Mouse (Mus musculus) liver, embryonic 14.5 days (tissue): ENCODE data around the gene Otop3. TPM values are rescaled to one million over a fixed set of nuclear protein-coding genes. Genes with fewer than 3 reads are reported as not detected.

Experiments used
- ATAC-seq: fragments of 200-750 bp; cut with Nextera tagmentation; 2 replicates; pipeline ENCODE4 v1.8.0; 2017; ENCODE audit warnings: moderate number of reproducible peaks, mild to moderate bottlenecking, moderate library complexity; ENCODE audit not compliant: insufficient read depth
- DNase-seq, 3 experiments: peaks; one replicate each; pipeline ENCODE4 v3.0.0-alpha.2; 2012 to 2013; ENCODE audit warnings: low read depth in 3 of 3, low spot score in 3 of 3
- H3K27ac ChIP-seq: fragments of 300-500 bp; sonication (generic); 2 replicates; pipeline ENCODE4 v1.5.1; 2014; ENCODE audit warnings: moderate library complexity, mild to moderate bottlenecking, control low read depth, inconsistent platforms
- H3K27me3 ChIP-seq: fragments of 300-500 bp; sonication (generic); 2 replicates; pipeline ENCODE4 v1.6.1; 2014; ENCODE audit warnings: mild to moderate bottlenecking, low read length, moderate library complexity; ENCODE audit not compliant: control insufficient read depth, insufficient read depth
- H3K36me3 ChIP-seq: fragments of 300-500 bp; sonication (generic); replicated peaks from 2 replicates; pipeline ENCODE4 v1.6.1; 2014; ENCODE audit warnings: low read depth; ENCODE audit not compliant: control insufficient read depth, insufficient read depth
- H3K4me1 ChIP-seq, 2 experiments: fragments of 200-500 bp in 1 of 2; fragments of 300-500 bp in 1 of 2; sonication (generic) in 1 of 2; replicated peaks; 2 replicates each; pipeline ENCODE4 v1.6.1; 2012 to 2014; ENCODE audit warnings: antibody characterized with exemption in 1 of 2, inconsistent platforms in 1 of 2, low read length in 1 of 2; ENCODE audit not compliant: control insufficient read depth in 2 of 2, insufficient read depth in 2 of 2
- H3K4me2 ChIP-seq: fragments of 300-500 bp; sonication (generic); 2 replicates; pipeline ENCODE4 v1.6.1; 2014; ENCODE audit warnings: low read depth, mild to moderate bottlenecking, control low read depth, moderate library complexity
- H3K4me3 ChIP-seq, 2 experiments: fragments of 200-500 bp in 1 of 2; fragments of 300-500 bp in 1 of 2; sonication (generic) in 1 of 2; 2 replicates each; pipeline ENCODE4 v1.5.1; 2012 to 2014; ENCODE audit warnings: low read depth in 2 of 2, low read length in 2 of 2, mild to moderate bottlenecking in 2 of 2, control low read depth in 1 of 2, inconsistent platforms in 1 of 2, moderate library complexity in 1 of 2; ENCODE audit not compliant: insufficient read depth in 1 of 2
- H3K9ac ChIP-seq: fragments of 300-500 bp; sonication (generic); replicated peaks from 2 replicates; pipeline ENCODE4 v1.6.1; 2014; ENCODE audit warnings: mild to moderate bottlenecking, control low read depth, moderate library complexity
- H3K9me3 ChIP-seq: fragments of 300-500 bp; sonication (generic); 2 replicates; pipeline ENCODE4 v1.6.1; 2016; ENCODE audit warnings: low read length, mixed read lengths; ENCODE audit not compliant: control insufficient read depth
- CTCF ChIP-seq: IDR thresholded peaks from 2 replicates; pipeline ENCODE4 v1.5.1; 2016; ENCODE audit warnings: antibody characterized with exemption, low read depth, control low read depth
- EP300 ChIP-seq: IDR thresholded peaks from 2 replicates; pipeline ENCODE4 v1.6.1; 2016; ENCODE audit warnings: antibody characterized with exemption, low read depth
- WGBS: fragments of 180-500 bp; shearing (Covaris S2); extraction: QIAGEN DNeasy Blood & Tissue Kit; methylation state at CpG from one replicate; pipeline ENCODE4 v1.1.7; 2014; ENCODE audit not compliant: insufficient replicate concordance; 5-methylcytosine and 5-hydroxymethylcytosine counted together
- polyA plus RNA-seq, 2 experiments: library from polyadenylated mRNA; depleted of rRNA in 1 of 2; stranded (reverse) in 1 of 2; unstranded in 1 of 2; fragments of >200 nt; fragmentation: Nextera tagmentation in 1 of 2; extraction: Ambion mirVana in 1 of 2; gene quantifications; 2 replicates each; pipeline versions ENCODE4 v1.2.1 to v1.2.3; 2012 to 2014

Gene Otop3
- polyA plus RNA-seq, 2 experiments, result not detected

DNA sequence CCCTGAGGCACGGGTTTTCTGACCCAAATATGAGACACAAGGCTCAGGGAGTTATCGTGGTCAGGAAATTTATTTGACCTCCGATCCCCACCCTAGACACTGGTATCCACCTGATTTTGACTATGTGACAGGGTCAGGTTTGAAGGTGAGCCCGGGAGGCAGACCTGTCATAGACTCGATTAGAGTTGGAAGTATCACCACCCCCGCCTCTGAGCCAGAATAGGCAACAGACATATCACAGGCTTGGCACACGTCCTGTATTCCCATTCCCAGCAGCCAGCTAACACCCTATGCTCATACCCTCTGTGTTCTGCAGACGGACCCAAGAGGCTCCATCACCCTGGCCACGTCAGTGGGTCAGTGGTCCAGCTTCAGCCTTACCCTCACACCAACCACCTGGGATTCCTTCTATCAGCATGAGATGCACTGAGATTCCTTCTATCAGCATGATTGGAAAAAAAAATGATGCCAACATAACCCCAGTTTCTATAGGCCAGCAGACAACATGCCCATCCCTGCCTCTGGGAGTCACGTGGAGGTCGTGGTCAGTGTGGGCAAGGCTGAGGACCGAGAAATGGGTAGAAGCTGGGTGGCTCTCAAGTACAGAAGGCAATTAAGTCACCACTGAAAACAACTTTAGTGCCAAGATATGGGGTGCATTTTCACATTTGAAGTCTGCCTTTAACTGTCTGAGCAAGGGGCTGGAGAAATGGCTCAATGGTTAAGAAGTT is 40.3 kb downstream of the Otop3 start:
- WGBS, result 41% methylated on average over 12 of the region's 12 CpGs
- Histone ChIP-seq H3K4me1 (no peaks in the 10 kb centered on the region), H3K9ac (no peak overlapping the region), H3K27me3 (peaks cover 24% of the 10 kb centered on the region), H3K27ac (no peak overlapping the region), H3K36me3 (no peaks in the 10 kb centered on the region), H3K4me2 (no peak overlapping the region), H3K9me3 (no peaks in the 10 kb centered on the region), H3K4me3 (no peak overlapping the region)
- TF ChIP-seq CTCF (no peak), EP300 (no peak)
- ATAC-seq (no peak), DNase-seq (no peak)

DNA sequence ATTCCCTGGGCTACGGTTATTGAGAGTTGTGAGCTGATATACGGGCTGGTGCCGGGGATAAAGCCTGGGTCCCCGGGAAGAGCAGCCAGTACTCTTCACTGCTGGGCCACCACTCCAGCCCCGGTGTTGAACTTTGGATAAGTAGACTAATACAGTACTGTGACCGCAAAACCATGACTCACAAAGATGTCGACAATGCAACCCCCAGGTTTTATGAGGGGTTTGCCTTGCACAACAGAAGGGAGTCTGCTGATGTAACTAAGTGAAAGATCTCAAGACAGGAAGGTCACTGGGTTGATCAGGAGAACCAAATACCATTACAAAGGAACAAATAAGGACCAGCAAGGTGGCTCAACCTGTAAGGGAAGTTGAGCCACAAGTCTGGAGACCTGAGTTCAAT is 42.2 kb downstream of the Otop3 start:
- Histone ChIP-seq H3K4me1 (no peaks in the 10 kb centered on the region; a peak in 1 of 4 replicates), H3K4me3 (no peak overlapping the region), H3K4me2 (no peak overlapping the region), H3K9me3 (no peaks in the 10 kb centered on the region), H3K36me3 (no peaks in the 10 kb centered on the region), H3K9ac (no peak overlapping the region), H3K27ac (no peak overlapping the region), H3K27me3 (peaks cover 36% of the 10 kb centered on the region)
- WGBS, result 55% methylated on average over 7 of the region's 7 CpGs
- TF ChIP-seq CTCF (no peak), EP300 (no peak)
- no peak for DNase-seq
- ATAC-seq, result no peak

DNA sequence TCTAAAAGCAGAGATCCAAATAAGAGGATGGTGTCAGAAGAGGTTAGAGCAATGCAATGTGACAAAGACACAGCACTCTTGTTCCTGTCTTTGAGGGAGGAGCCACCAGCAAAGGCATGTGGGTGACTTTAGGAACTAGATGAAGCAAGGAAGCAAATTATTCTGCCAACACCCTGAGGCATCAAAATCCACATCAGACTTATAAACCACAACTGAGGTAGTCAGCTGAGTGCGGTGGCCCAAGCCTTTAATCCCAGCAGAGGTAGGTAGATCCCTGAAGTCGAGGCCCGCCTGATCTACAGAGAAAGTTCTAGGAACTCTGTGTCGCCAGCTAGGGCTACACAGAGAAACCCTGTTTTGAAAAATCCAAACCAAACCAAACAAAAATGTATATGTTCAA is 42.7 kb downstream of the Otop3 start:
- Histone ChIP-seq H3K27ac (no peak overlapping the region), H3K4me1 (no peaks in the 10 kb centered on the region; a peak in 1 of 4 replicates), H3K27me3 (peaks cover 41% of the 10 kb centered on the region), H3K4me2 (no peak overlapping the region), H3K36me3 (no peaks in the 10 kb centered on the region), H3K4me3 (no peak overlapping the region), H3K9ac (no peak overlapping the region), H3K9me3 (no peaks in the 10 kb centered on the region)
- DNase-seq (no peak), ATAC-seq (no peak)
- 66% methylated on average over 4 of the region's 4 CpGs for WGBS
- TF ChIP-seq EP300, result no peak
- no peak for TF ChIP-seq CTCF

DNA sequence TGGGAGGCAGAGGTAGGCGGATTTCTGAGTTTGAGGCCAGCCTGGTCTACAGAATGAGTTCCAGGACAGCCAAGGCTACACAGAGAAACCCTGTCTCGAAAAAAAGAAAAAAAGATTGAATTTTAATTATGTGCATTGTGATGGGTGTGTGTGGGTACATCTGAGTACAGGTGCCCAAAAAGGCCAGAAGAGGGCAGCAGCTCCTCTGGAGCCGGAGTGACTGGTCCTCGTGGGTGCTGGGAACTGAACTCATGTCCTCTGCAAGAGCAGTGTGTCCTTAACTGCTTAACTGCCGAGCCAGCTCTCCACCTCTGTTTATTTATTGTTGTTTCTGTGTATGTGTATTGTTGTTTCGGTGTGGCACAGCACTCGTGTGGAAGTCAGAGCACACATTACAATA is 43.3 kb downstream of the Otop3 start:
- no peak for ATAC-seq
- Histone ChIP-seq H3K9me3 (no peaks in the 10 kb centered on the region), H3K4me2 (no peak overlapping the region), H3K27me3 (peaks cover 47% of the 10 kb centered on the region), H3K4me3 (no peak overlapping the region), H3K9ac (no peak overlapping the region), H3K27ac (no peak overlapping the region), H3K36me3 (no peaks in the 10 kb centered on the region), H3K4me1 (no peaks in the 10 kb centered on the region; a peak in 1 of 4 replicates)
- 55% methylated on average over 7 of the region's 7 CpGs for WGBS
- no peak for TF ChIP-seq EP300
- TF ChIP-seq CTCF, result 0 out of 2 replicates have a peak, but pooled peaks have one; percentile 26
- DNase-seq, result no peak

DNA sequence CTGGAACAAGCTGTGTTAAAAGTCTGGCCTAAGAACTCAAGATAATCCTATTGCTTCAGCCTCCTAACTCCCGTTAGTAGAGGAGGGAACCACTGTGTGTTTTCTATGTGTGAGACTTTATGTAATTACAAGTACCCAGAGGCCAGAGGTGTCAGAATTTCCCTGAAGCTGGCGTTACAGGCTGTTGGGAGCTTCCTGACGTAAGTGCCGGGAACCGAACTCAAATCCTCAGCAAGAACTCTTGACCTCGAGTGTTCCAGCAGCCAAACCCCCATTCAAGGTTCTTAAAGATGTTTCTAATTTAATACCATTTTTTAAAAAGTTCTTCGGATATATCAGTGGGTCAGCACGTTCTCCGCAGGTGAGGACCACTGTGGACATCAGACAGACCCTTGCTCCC is 46.7 kb downstream of the Otop3 start:
- ATAC-seq (no peak), DNase-seq (no peak)
- no peak for TF ChIP-seq CTCF
- no peak for TF ChIP-seq EP300
- Histone ChIP-seq H3K9me3 (no peaks in the 10 kb centered on the region), H3K4me2 (no peak overlapping the region), H3K4me1 (no peaks in the 10 kb centered on the region; a peak in 1 of 4 replicates), H3K9ac (no peak overlapping the region), H3K36me3 (no peaks in the 10 kb centered on the region), H3K27ac (no peak overlapping the region), H3K27me3 (peaks cover 41% of the 10 kb centered on the region), H3K4me3 (no peak overlapping the region)
- WGBS, result 42% methylated on average over 9 of the region's 9 CpGs
